Mouse (Mus musculus): ENCODE measurements around the gene Usp30. TPM values are rescaled to one million over a fixed set of nuclear protein-coding genes. Genes with fewer than 3 reads are reported as not detected.

Usp30 gene
- polyA plus RNA-seq, 1 experiment from 2014 or later = 15.5 TPM

DNA sequence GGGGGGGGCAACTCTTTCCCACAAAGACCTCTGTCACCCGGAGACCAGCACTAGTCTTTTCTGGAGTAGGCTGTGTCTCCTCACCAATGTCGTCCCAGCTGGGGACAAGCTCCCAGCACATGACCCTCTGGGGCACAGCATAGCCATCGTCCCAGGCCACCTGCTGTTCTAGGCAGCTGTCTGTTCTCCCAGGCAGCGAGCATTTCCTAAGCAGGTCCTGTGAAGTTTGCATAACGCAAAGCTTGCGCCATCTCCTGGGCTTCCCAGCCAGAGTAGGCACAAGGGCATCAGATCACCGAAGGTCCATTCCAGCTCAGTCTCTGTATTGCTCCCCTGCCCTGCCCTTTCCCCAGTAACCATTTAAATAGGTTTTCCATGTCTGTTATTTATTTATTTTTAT, 92.0 kb downstream of the Usp30 start:
- H3K4me1 ChIP-seq = peaks cover 11% of the 10 kb centered on the region
- no peak for DNase-seq (ENCODE audit: low spot score)
- no peaks in the 10 kb centered on the region for H3K36me3 ChIP-seq
- no peak overlapping the region for H3K4me3 ChIP-seq
- no peak overlapping the region for H3K27ac ChIP-seq
- no peaks in the 10 kb centered on the region for H3K27me3 ChIP-seq (ENCODE audit: low read depth, poor library complexity, severe bottlenecking)
- 60% methylated on average over 7 of the region's 7 CpGs for WGBS
- H3K9me3 ChIP-seq (replicated peaks) = no peaks in the 10 kb centered on the region

DNA sequence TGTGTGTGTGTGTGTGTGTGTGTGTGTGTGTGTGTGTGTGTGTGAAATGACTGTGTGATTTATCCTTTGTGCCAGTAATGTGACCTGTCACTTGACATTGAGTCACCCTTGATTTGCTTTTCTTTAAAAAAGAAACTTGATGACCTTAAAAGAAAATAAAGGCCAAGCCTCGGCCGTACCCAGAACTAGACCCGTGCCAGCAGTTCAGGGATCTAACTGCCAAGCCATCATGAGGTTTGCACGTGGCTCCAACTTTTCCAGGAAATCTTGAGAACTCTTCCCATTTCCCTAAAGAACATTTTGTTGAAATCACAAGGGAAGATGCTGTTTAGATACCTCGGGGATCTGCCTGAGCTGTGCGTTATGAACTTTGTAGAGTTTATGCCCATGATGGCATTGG, 96.2 kb downstream of the Usp30 start:
- no peak for DNase-seq (ENCODE audit: low spot score)
- Histone ChIP-seq H3K4me1 (no peaks in the 10 kb centered on the region), H3K27me3 (ENCODE audit: low read depth, poor library complexity, severe bottlenecking) (no peaks in the 10 kb centered on the region), H3K9me3 (replicated peaks) (no peaks in the 10 kb centered on the region), H3K36me3 (no peaks in the 10 kb centered on the region), H3K4me3 (no peak overlapping the region), H3K27ac (no peak overlapping the region)
- WGBS = 88% methylated on average over 6 of the region's 6 CpGs

DNA sequence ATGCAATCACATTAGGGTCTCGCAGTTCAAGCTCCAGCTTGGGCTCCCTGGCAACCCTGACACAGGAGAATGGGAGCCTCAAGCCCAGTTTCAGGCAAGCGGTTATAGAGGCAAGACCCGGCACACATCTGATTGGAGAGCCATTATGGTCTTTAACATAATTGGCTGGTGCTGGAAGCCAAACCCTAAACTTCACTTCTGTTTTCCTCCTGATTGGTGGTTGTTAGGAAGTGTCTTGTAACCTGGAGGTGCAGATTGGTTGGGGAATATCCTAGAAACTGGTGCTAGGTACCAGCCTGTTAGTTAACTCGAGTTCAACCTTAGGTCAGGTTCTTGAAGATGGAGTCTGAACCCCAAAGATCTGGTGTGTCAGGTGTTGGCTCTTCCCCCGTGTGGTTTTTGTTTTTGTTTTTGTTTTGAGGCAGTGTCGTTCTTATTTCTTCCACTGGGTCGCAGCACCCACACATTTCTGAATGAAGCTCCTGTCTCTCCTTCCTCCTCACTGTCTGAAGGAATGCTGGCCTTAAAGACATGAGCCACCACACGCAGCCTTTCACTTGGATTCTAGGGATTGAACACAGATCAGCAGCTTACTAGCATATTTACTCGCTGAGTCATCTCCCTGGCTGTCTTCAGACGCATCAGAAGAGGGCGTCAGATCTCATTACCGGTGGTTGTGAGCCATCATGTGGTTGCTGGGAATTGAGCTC, 97.0 kb downstream of the Usp30 start:
- Histone ChIP-seq H3K27me3 (ENCODE audit: low read depth, poor library complexity, severe bottlenecking) (no peaks in the 10 kb centered on the region), H3K4me1 (no peaks in the 10 kb centered on the region), H3K4me3 (no peak overlapping the region), H3K27ac (no peak overlapping the region), H3K9me3 (replicated peaks) (no peaks in the 10 kb centered on the region), H3K36me3 (no peaks in the 10 kb centered on the region)
- no peak for DNase-seq (ENCODE audit: low spot score)
- 58% methylated on average over 12 of the region's 12 CpGs for WGBS

DNA sequence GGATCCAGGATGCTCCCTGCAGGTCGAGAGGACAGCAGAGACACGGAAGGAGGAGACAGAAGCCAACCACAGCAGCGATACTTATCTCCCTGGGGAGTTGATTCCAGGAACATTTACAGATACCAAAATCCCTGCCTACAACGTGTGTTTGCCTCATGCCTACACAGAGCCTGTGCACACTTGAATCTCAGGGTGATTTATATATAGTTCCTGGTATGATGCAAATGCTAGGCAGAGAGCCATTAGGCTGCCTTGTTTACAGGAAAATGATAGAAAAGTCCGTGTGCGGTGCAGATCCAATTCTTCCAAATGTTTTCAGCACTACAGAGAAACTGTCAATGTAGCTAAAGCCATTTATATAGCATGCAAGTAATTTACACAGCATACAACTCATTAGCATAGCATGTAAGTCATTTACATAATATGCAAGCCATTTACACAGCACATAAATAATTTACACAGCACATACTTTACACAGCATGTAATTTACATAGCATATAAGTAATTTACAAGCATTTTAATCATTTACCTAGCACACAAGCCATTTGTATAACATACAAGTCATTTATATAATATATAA, 97.9 kb downstream of the Usp30 start:
- Histone ChIP-seq H3K27ac (no peak overlapping the region), H3K4me3 (no peak overlapping the region), H3K9me3 (replicated peaks) (no peaks in the 10 kb centered on the region), H3K36me3 (no peaks in the 10 kb centered on the region), H3K27me3 (ENCODE audit: low read depth, poor library complexity, severe bottlenecking) (no peaks in the 10 kb centered on the region), H3K4me1 (no peaks in the 10 kb centered on the region)
- DNase-seq (ENCODE audit: low spot score) = no peak
- 85% methylated on average over 6 of the region's 6 CpGs for WGBS

DNA sequence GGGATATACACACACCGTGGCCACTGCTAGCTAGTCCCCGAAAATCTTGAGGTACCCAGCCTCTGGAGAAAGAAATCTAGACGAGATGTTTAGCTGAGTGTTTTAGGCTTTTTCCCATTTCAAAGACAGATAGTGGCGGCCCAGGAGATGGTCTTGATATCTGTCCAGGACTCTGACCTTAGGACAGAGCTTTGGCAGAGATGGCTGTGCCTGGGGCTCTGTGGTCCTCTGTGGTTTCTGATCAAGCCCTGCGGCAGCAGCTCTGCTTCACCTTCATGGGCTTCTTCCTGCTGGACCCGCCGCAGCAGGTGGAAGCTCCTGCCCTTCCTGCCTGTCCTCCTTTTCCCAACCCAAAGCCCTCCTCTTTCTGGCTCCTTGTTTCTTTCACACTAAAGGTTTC, 105.1 kb downstream of the Usp30 start:
- 86% methylated on average over 7 of the region's 7 CpGs for WGBS
- Histone ChIP-seq H3K9me3 (replicated peaks) (no peaks in the 10 kb centered on the region), H3K4me1 (peaks cover 10% of the 10 kb centered on the region)

DNA sequence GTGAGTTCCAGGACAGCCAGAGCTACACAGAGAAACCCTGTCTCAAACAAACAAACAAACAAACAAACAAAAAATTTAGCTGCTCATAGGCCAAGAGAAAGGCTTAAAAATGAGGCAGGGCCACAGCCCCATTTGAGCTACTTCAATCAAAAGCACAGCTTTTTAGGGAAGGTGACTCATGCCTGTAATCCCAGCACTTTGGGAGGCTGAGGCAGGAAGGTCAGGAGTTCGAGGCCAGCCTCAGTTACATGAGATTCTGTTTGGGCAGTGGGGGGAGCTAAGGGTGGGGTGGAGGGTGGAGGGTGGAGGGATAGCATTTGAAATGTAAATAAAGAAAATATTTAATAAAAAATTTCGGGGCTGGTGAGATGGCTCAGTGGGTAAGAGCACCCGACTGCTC, 107.7 kb downstream of the Usp30 start:
- H3K4me3 ChIP-seq = no peak overlapping the region
- H3K27me3 ChIP-seq (ENCODE audit: low read depth, poor library complexity, severe bottlenecking) = peaks cover 9% of the 10 kb centered on the region; the same call in 1 of the 2 replicates
- H3K27ac ChIP-seq = no peak overlapping the region
- peaks cover 23% of the 10 kb centered on the region for H3K4me1 ChIP-seq
- no peaks in the 10 kb centered on the region for H3K36me3 ChIP-seq
- no peaks in the 10 kb centered on the region for H3K9me3 ChIP-seq (replicated peaks)
- DNase-seq (ENCODE audit: low spot score) = no peak
- 97% methylated on average over 3 of the region's 3 CpGs for WGBS

More for the DNA sequence above, 105.1 kb downstream of the Usp30 start:
- no peak for DNase-seq (ENCODE audit: low spot score)
- Histone ChIP-seq H3K27ac (no peak overlapping the region), H3K4me3 (no peak overlapping the region), H3K27me3 (ENCODE audit: low read depth, poor library complexity, severe bottlenecking) (peaks cover 9% of the 10 kb centered on the region; the same call in 1 of the 2 replicates), H3K36me3 (no peaks in the 10 kb centered on the region)

DNA sequence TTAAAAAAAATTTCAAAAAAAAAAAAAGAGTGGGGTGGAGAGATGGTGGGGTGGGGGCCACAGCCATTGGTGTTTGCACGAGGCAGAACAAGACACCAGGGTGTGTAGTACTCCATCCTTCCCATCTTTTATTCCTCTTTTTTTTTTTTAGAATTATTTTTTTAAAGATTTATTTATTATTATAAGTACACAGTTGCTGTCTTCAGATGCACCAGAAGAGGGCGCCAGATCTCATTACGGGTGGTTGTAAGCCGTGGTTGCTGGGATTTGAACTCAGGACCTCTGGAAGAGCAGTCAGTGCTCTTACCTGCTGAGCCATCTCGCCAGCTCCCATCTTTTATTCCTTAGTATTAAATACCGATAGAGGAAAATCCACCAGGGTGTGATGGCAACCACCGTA, 108.2 kb downstream of the Usp30 start:
- H3K27ac ChIP-seq = no peak overlapping the region
- H3K36me3 ChIP-seq = no peaks in the 10 kb centered on the region
- DNase-seq (ENCODE audit: low spot score) = no peak
- WGBS = 77% methylated on average over 7 of the region's 7 CpGs
- peaks cover 9% of the 10 kb centered on the region; the same call in 1 of the 2 replicates for H3K27me3 ChIP-seq (ENCODE audit: low read depth, poor library complexity, severe bottlenecking)
- no peaks in the 10 kb centered on the region for H3K9me3 ChIP-seq (replicated peaks)
- H3K4me1 ChIP-seq = peaks cover 23% of the 10 kb centered on the region
- no peak overlapping the region for H3K4me3 ChIP-seq

DNA sequence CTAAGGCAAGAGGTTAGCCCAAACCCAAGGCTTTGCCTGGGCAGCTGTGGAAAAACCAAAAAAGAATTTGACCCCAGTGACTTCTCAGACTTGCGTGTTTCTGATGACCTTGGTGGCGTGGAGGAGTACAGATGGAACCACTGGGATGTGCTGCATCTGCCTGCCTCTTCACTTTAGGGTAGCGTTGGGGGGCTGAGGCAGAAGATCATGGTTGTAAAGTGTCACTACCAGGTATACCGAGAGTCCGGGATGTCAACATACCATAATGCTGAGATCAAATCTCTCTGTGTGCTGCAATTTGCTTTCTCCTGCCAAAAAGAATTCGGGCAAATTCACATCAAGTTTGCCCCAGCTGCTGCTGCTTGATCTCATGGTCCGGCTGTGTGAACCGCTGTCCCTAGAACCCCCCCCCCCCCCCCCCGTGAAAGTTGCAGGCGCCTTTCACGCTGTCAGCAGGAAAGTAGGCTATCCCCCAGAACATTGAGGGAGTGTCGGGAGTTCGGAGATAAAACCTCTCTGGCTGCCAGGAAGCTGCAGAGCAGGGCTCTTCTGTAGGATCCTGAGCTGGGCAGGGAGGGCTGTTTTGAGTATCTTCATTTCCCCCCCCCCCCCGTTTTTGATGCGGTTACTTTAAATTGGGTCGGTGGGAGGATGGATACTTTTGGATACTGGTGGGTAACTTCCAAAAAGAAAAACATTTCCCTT, 108.8 kb downstream of the Usp30 start:
- Histone ChIP-seq H3K4me3 (0 out of 2 replicates have a peak overlapping the region, but pooled peaks have one; percentile 2), H3K27me3 (ENCODE audit: low read depth, poor library complexity, severe bottlenecking) (peaks cover 9% of the 10 kb centered on the region; the same call in 1 of the 2 replicates), H3K27ac (no peak overlapping the region), H3K4me1 (peaks cover 23% of the 10 kb centered on the region), H3K36me3 (no peaks in the 10 kb centered on the region), H3K9me3 (replicated peaks) (no peaks in the 10 kb centered on the region)
- DNase-seq (ENCODE audit: low spot score) = no peak
- 33% methylated on average over 16 of the region's 16 CpGs for WGBS

Other genes with a start within 250 kb of the Usp30 start
- gene Selplg, start 232.8 kb upstream of the Usp30 start, polyA plus RNA-seq (2016; fragmentation: Nextera tagmentation; extraction: Ambion mirVana) = 0.60 and 0.80 TPM in 2 replicates
- gene Coro1c, start 156.7 kb upstream of the Usp30 start, polyA plus RNA-seq (2016; fragmentation: Nextera tagmentation; extraction: Ambion mirVana) = 129 and 139 TPM in 2 replicates
- gene Ssh1, start 71.6 kb upstream of the Usp30 start, polyA plus RNA-seq (2016; fragmentation: Nextera tagmentation; extraction: Ambion mirVana) = 13.6 and 16.4 TPM in 2 replicates
- gene Dao, start 61.8 kb upstream of the Usp30 start, polyA plus RNA-seq (2016; fragmentation: Nextera tagmentation; extraction: Ambion mirVana) = not detected in 2 replicates
- gene Svop, start 26.1 kb downstream of the Usp30 start, polyA plus RNA-seq (2016; fragmentation: Nextera tagmentation; extraction: Ambion mirVana) = 0.08 TPM in 1 of 2 replicates, not detected in the other
- gene Alkbh2, start 62.8 kb downstream of the Usp30 start, polyA plus RNA-seq (2016; fragmentation: Nextera tagmentation; extraction: Ambion mirVana) = 12.9 and 16.1 TPM in 2 replicates
- gene Ung, start 64.9 kb downstream of the Usp30 start, polyA plus RNA-seq (2016; fragmentation: Nextera tagmentation; extraction: Ambion mirVana) = 81.3 and 91.8 TPM in 2 replicates
- 4.8 and 5.8 TPM in 2 replicates for gene Acacb, start 81.1 kb downstream of the Usp30 start, polyA plus RNA-seq (2016; fragmentation: Nextera tagmentation; extraction: Ambion mirVana)
- not detected in 2 replicates for gene Foxn4, start 208.3 kb downstream of the Usp30 start, polyA plus RNA-seq (2016; fragmentation: Nextera tagmentation; extraction: Ambion mirVana)
- gene Myo1h, start 223.7 kb downstream of the Usp30 start, polyA plus RNA-seq (2016; fragmentation: Nextera tagmentation; extraction: Ambion mirVana) = 1.1 and 1.2 TPM in 2 replicates